Mouse (Mus musculus) ES-Bruce4 (cell line): ENCODE measurements around the gene Prm1. TPM values are rescaled to one million over a fixed set of nuclear protein-coding genes. Genes with fewer than 3 reads are reported as not detected.

Experiments
- H3K27ac ChIP-seq: 2 replicates; pipeline ENCODE4 v1.5.1; 2012; ENCODE audit warnings: low read length, inconsistent platforms; ENCODE audit not compliant: insufficient read depth
- H3K27me3 ChIP-seq: 2 replicates; pipeline ENCODE4 v1.6.1; 2012; ENCODE audit warnings: mild to moderate bottlenecking, low read length, inconsistent platforms; ENCODE audit not compliant: control insufficient read depth, poor library complexity, insufficient read depth, severe bottlenecking
- H3K36me3 ChIP-seq: 2 replicates; pipeline ENCODE4 v1.6.1; 2012; ENCODE audit warnings: inconsistent platforms, mild to moderate bottlenecking, low read length, moderate library complexity; ENCODE audit not compliant: control insufficient read depth, poor library complexity, insufficient read depth, severe bottlenecking
- H3K4me1 ChIP-seq: one replicate; pipeline ENCODE4 v1.8.1; 2011; ENCODE audit warnings: low read length; ENCODE audit not compliant: control insufficient read depth, insufficient read depth
- H3K4me3 ChIP-seq: 2 replicates; pipeline ENCODE4 v1.5.1; 2011; ENCODE audit warnings: low read depth, mild to moderate bottlenecking, low read length
- H3K9ac ChIP-seq: 2 replicates; pipeline ENCODE4 v1.6.1; 2012; ENCODE audit warnings: low read depth, mild to moderate bottlenecking, inconsistent platforms; ENCODE audit not compliant: poor library complexity, severe bottlenecking
- H3K9me3 ChIP-seq: replicated peaks from 2 replicates; pipeline ENCODE4 v1.6.1; 2012; ENCODE audit warnings: mild to moderate bottlenecking, low read length, inconsistent platforms; ENCODE audit not compliant: control insufficient read depth, poor library complexity, insufficient read depth, severe bottlenecking
- CTCF ChIP-seq: IDR thresholded peaks from one replicate; pipeline ENCODE4 v1.8.1; 2011; ENCODE audit warnings: low read depth, low read length
- EP300 ChIP-seq: IDR thresholded peaks from 2 replicates; pipeline ENCODE4 v1.6.1; 2011; ENCODE audit warnings: low read depth, low read length; ENCODE audit not compliant: insufficient read depth
- POLR2A ChIP-seq: IDR thresholded peaks from one replicate; pipeline ENCODE4 v1.8.1; 2011; ENCODE audit warnings: low read length; ENCODE audit not compliant: insufficient read depth
- polyA plus RNA-seq: library from polyadenylated mRNA; stranded (reverse); fragments of >200 nt; gene quantifications from 2 replicates; pipeline ENCODE4 v1.2.4, GENCODE M21; 2011; ENCODE audit warnings: low read depth; ENCODE audit not compliant: missing spikeins, insufficient read depth, insufficient read length

Gene Prm1
- polyA plus RNA-seq, 1 experiment: not detected

GRCm38 (mm10) chr16:10773543-10773942 is 32.1 kb downstream of the Prm1 start:
- Histone ChIP-seq H3K36me3 (no peaks in the 10 kb centered on the region), H3K4me3 (no peak overlapping the region), H3K27me3 (no peaks in the 10 kb centered on the region), H3K9me3 (no peaks in the 10 kb centered on the region), H3K4me1 (no peaks in the 10 kb centered on the region), H3K27ac (no peak overlapping the region), H3K9ac (no peak overlapping the region)
- TF ChIP-seq EP300: no peak
- TF ChIP-seq POLR2A: no peak
- TF ChIP-seq CTCF: no peak

DNA sequence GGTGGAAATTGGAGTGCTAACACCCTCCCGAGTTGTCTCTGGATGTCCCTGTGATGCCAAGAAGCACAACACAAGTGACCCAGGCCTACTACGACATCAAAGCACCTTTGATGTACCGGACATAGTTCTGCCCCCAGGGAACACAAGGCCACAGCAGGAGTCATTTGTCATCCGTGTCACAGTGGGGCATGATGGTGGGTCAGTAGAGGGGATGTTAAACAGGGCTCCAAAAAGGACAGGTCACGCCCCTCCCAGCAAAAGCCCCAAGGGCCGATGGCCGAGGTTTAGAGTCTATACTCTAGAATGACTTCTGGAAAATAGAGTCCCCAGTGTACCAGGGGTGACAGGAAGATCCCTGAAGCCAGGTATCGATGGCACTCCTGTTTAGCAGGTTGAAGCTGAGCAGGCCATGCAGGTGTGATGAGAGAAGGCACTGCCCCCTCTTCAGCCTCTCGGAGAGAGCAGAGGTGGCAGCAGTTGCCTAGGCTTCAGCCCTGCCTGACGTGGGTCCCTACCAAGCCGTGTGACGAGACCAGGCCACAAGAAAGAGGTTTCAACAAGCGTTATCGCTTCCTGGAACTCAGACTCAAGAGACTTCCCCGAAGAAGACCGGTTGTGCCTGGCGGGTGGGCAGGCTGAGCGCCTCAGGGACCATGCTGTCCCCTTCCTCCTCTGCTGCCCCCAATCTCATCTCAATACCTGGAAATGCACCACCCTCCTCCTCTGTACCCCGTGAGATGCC is 33.7 kb downstream of the Prm1 start:
- H3K9ac ChIP-seq: no peak overlapping the region
- H3K4me1 ChIP-seq: no peaks in the 10 kb centered on the region
- no peak for TF ChIP-seq CTCF
- TF ChIP-seq POLR2A: no peak
- TF ChIP-seq EP300: no peak
- H3K27ac ChIP-seq: no peak overlapping the region
- no peaks in the 10 kb centered on the region for H3K36me3 ChIP-seq
- H3K27me3 ChIP-seq: no peaks in the 10 kb centered on the region
- no peak overlapping the region for H3K4me3 ChIP-seq
- H3K9me3 ChIP-seq: no peaks in the 10 kb centered on the region

- TF ChIP-seq CTCF (no peak), EP300 (no peak), POLR2A (no peak)
- H3K4me1 ChIP-seq: no peaks in the 10 kb centered on the region
- H3K9ac ChIP-seq: no peak overlapping the region
- no peaks in the 10 kb centered on the region for H3K36me3 ChIP-seq
- H3K4me3 ChIP-seq: no peak overlapping the region
- no peaks in the 10 kb centered on the region for H3K27me3 ChIP-seq
- H3K27ac ChIP-seq: no peak overlapping the region
- no peaks in the 10 kb centered on the region for H3K9me3 ChIP-seq
These were observed 34.9 kb downstream of the Prm1 start for GRCm38 (mm10) chr16:10770531-10771325.

DNA sequence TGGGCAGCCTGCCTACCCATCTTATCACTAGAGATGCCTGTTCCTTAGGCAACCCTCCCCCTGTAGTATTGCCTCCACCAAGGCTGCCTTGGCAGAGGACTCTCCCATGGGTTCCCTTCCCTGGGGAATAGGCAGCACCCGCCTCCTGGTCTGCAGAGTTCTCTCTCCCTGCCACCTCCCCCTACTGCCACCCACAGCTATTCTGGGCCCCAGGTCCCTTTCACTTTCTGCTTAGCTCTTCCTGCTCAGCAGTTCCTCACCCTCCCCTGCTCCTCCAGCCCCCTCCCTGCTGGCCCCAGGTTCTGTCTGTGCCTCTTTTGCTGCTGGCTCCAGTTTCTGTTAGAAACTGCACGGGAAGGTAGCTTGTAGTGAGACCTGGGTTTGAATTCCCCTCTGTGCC is 36.0 kb downstream of the Prm1 start:
- TF ChIP-seq POLR2A (no peak), CTCF (no peak), EP300 (no peak)
- H3K27ac ChIP-seq: no peak overlapping the region
- H3K4me3 ChIP-seq: no peak overlapping the region
- H3K36me3 ChIP-seq: no peaks in the 10 kb centered on the region
- H3K27me3 ChIP-seq: no peaks in the 10 kb centered on the region
- H3K4me1 ChIP-seq: no peaks in the 10 kb centered on the region
- no peaks in the 10 kb centered on the region for H3K9me3 ChIP-seq
- H3K9ac ChIP-seq: no peak overlapping the region

DNA sequence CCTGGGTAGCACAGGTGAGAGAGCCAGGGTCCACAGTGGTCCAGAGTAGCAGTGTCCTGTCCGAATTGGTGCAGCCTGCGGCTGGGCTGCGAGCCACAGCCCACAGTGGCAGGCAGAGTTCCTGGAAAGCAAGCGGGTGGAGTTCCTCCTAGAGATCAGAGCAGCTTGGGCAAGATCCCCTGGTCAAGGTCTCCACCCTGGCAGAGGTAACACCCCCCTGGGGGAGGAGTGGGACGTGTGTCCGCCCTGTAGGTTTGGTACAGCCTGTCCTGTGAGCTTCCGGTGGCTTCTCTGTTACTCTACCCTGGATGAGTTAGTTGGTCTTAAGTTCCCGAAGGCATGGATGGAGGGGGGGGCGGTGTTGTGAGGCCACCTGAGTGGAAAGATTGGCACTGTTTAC is 36.8 kb downstream of the Prm1 start:
- TF ChIP-seq POLR2A (no peak), CTCF (no peak), EP300 (no peak)

DNA sequence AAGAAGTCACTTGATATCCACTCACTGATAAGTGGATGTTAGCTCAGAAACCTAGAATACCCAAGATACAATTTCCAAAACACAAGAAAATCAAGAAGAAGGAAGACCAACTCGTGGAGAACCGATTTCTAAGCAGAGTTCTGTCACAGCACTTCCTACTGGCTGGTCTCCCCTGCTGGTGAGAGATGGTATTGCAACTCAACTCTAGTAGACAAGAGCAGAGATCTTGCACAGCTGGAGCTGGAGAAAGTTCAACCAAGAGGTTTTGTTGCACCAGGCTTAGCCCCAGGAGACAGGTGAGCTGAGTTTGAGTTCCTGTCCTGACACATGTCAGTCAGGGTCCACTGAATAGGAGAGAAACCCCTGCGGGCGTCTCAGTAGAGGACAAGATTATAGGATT is 38.5 kb downstream of the Prm1 start:
- no peaks in the 10 kb centered on the region for H3K36me3 ChIP-seq
- no peak overlapping the region for H3K4me3 ChIP-seq
- no peak for TF ChIP-seq EP300
- TF ChIP-seq POLR2A: no peak
- no peak for TF ChIP-seq CTCF
- no peak overlapping the region for H3K27ac ChIP-seq
- H3K9me3 ChIP-seq: no peaks in the 10 kb centered on the region
- no peak overlapping the region for H3K9ac ChIP-seq
- H3K4me1 ChIP-seq: no peaks in the 10 kb centered on the region
- H3K27me3 ChIP-seq: no peaks in the 10 kb centered on the region

More for the DNA sequence above, 36.8 kb downstream of the Prm1 start:
- H3K27ac ChIP-seq: no peak overlapping the region
- no peaks in the 10 kb centered on the region for H3K27me3 ChIP-seq
- no peak overlapping the region for H3K9ac ChIP-seq
- H3K4me3 ChIP-seq: no peak overlapping the region
- no peaks in the 10 kb centered on the region for H3K9me3 ChIP-seq
- no peaks in the 10 kb centered on the region for H3K36me3 ChIP-seq
- no peaks in the 10 kb centered on the region for H3K4me1 ChIP-seq
